Comparison of ENCODE assay signal across 9 mouse cellular contexts in genomic region chr5:132074360-132074723, GRCm38 (mm10).
DNase-seq lines count a peak whose midpoint lies in the region; ATAC-seq lines count a peak whose summit lies in the region.
"Had no signal": no experiment of that assay in that cellular context is flagged by ENCODE, and none has a peak within 500 bp of the region (broad histone marks: within the 10 kb centered on the region; RNA-seq: fewer than 3 reads in every experiment).

No protein-coding gene starts in this region.

- 23% methylated on average over 11 of the region's 11 CpGs for WGBS in heart, embryonic 11.5 days (ENCODE audit: insufficient replicate concordance)
- WGBS in embryonic facial prominence, embryonic 11.5 days, result 5% methylated on average over 11 of the region's 11 CpGs
- WGBS in heart, embryonic 15.5 days, result 24% methylated on average over 11 of the region's 11 CpGs
- WGBS in midbrain, embryonic 13.5 days, result 1% methylated on average over 11 of the region's 11 CpGs

- H3K9ac ChIP-seq in heart, embryonic 11.5 days (ENCODE audit: low read depth, low read length), result no peak overlapping the region
- no peak overlapping the region for H3K9ac ChIP-seq in embryonic facial prominence, embryonic 11.5 days (replicated peaks; ENCODE audit: low read length)
- no peak overlapping the region for H3K9ac ChIP-seq in heart, embryonic 15.5 days
- no peak overlapping the region; the same call in 1 of the 2 replicates for H3K9ac ChIP-seq in midbrain, embryonic 13.5 days (replicated peaks)

- H3K4me2 ChIP-seq in heart, embryonic 11.5 days, result peak overlapping the region; percentile 44
- no peak overlapping the region; the same call in 1 of the 2 replicates for H3K4me2 ChIP-seq in embryonic facial prominence, embryonic 11.5 days (ENCODE audit: low read depth, low read length)
- H3K4me2 ChIP-seq in heart, embryonic 15.5 days, result peak overlapping the region; percentile 42
- H3K4me2 ChIP-seq in midbrain, embryonic 13.5 days (replicated peaks), result peak overlapping the region; percentile 47

- H3K4me3 ChIP-seq in heart, embryonic 11.5 days (ENCODE audit: low read depth, low read length), result no peak overlapping the region; the same call in 1 of the 2 replicates
- no peak overlapping the region for H3K4me3 ChIP-seq in embryonic facial prominence, embryonic 11.5 days (ENCODE audit: low read depth, low read length)
- peak overlapping the region; percentile 18 for H3K4me3 ChIP-seq in heart, embryonic 15.5 days
- peak overlapping the region; percentile 13 for H3K4me3 ChIP-seq in midbrain, embryonic 13.5 days (replicated peaks)

- H3K27ac ChIP-seq in heart, embryonic 11.5 days (ENCODE audit: low read depth, low read length), result no peak overlapping the region
- H3K27ac ChIP-seq in embryonic facial prominence, embryonic 11.5 days (replicated peaks; ENCODE audit: low read depth, low read length), result peak overlapping the region; percentile 62; the same call in 1 of the 2 replicates
- no peak overlapping the region for H3K27ac ChIP-seq in heart, embryonic 15.5 days
- H3K27ac ChIP-seq in midbrain, embryonic 13.5 days, result peak overlapping the region; percentile 92

- H3K36me3 ChIP-seq in heart, embryonic 11.5 days (ENCODE audit: control insufficient read depth, insufficient read depth, low read length), result no peaks in the 10 kb centered on the region
- no peaks in the 10 kb centered on the region for H3K36me3 ChIP-seq in embryonic facial prominence, embryonic 11.5 days (replicated peaks; ENCODE audit: control insufficient read depth, insufficient read depth, low read depth, low read length)
- no peaks in the 10 kb centered on the region for H3K36me3 ChIP-seq in heart, embryonic 15.5 days
- H3K36me3 ChIP-seq in midbrain, embryonic 13.5 days, result no peaks in the 10 kb centered on the region

- H3K9me3 ChIP-seq in heart, embryonic 11.5 days (replicated peaks; ENCODE audit: control insufficient read depth, low read length), result 0 out of 2 replicates have a peak, but pooled peaks cover 3% of the 10 kb centered on the region
- no peaks in the 10 kb centered on the region for H3K9me3 ChIP-seq in embryonic facial prominence, embryonic 11.5 days (replicated peaks; ENCODE audit: control insufficient read depth, low read length)
- no peaks in the 10 kb centered on the region for H3K9me3 ChIP-seq in heart, embryonic 15.5 days (replicated peaks)
- no peaks in the 10 kb centered on the region for H3K9me3 ChIP-seq in midbrain, embryonic 13.5 days

- no peak for DNase-seq in heart, adult 9 months (ENCODE audit: low spot score in 2 of 2)
- DNase-seq in embryonic facial prominence, embryonic 11.5 days (ENCODE audit: low spot score), result peak; percentile 87
- DNase-seq in Muller cell, postnatal 12 days (ENCODE audit: inconsistent ontology term), result no peak
- no peak for DNase-seq in kidney, adult 11 months
- no peak for DNase-seq in T-cell, adult 2 months (ENCODE audit: low spot score)

- no peaks in the 10 kb centered on the region for H3K27me3 ChIP-seq in heart, embryonic 11.5 days (ENCODE audit: control insufficient read depth, insufficient read depth, low read length)
- no peaks in the 10 kb centered on the region for H3K27me3 ChIP-seq in embryonic facial prominence, embryonic 11.5 days (ENCODE audit: control insufficient read depth, insufficient read depth, low read length)
- H3K27me3 ChIP-seq in heart, embryonic 15.5 days, result no peaks in the 10 kb centered on the region
- peaks cover 9% of the 10 kb centered on the region; the same call in 1 of the 2 replicates for H3K27me3 ChIP-seq in midbrain, embryonic 13.5 days
- H3K27me3 ChIP-seq: CH12.LX had no signal

- ATAC-seq in heart, embryonic 11.5 days (replicated peaks; ENCODE audit: insufficient number of reproducible peaks, low FRiP score, low TSS enrichment), result no peak
- peak; percentile 81; the same call in 1 of the 2 replicates for ATAC-seq in embryonic facial prominence, embryonic 11.5 days (replicated peaks; ENCODE audit: insufficient number of reproducible peaks, low FRiP score, low TSS enrichment, low read depth)
- ATAC-seq in heart, embryonic 15.5 days (replicated peaks; ENCODE audit: insufficient number of reproducible peaks, insufficient read depth, low FRiP score, low read depth), result no peak
- peak; percentile 74 for ATAC-seq in midbrain, embryonic 13.5 days

- H3K4me1 ChIP-seq in heart, embryonic 11.5 days (ENCODE audit: control insufficient read depth, insufficient read depth, low read length), result peaks cover 23% of the 10 kb centered on the region
- no peaks in the 10 kb centered on the region; the same call in none of the 2 replicates for H3K4me1 ChIP-seq in embryonic facial prominence, embryonic 11.5 days (ENCODE audit: control insufficient read depth, insufficient read depth, low read length)
- peaks cover 29% of the 10 kb centered on the region for H3K4me1 ChIP-seq in heart, embryonic 15.5 days (replicated peaks)
- peaks cover 46% of the 10 kb centered on the region for H3K4me1 ChIP-seq in midbrain, embryonic 13.5 days (replicated peaks)

Comparison
In these comparisons a context has a peak if more than half of its experiments do, and no peak if none do; other contexts are left out.
1. H3K4me3 ChIP-seq: peak in heart, embryonic 15.5 days (single experiment) and midbrain, embryonic 13.5 days (single experiment); none in heart, embryonic 11.5 days (single experiment) and embryonic facial prominence, embryonic 11.5 days (single experiment).
2. ATAC-seq: peak in embryonic facial prominence, embryonic 11.5 days (single experiment) and midbrain, embryonic 13.5 days (single experiment); none in heart, embryonic 11.5 days (single experiment) and heart, embryonic 15.5 days (single experiment).
3. H3K27ac ChIP-seq: peak in embryonic facial prominence, embryonic 11.5 days (single experiment) and midbrain, embryonic 13.5 days (single experiment); none in heart, embryonic 11.5 days (single experiment) and heart, embryonic 15.5 days (single experiment).